Mouse (Mus musculus) hindbrain, embryonic 13.5 days (tissue): Measurements from ENCODE around the gene Coro1b. TPM values are rescaled to one million over a fixed set of nuclear protein-coding genes. Genes with fewer than 3 reads are reported as not detected.
"Not testable (repeated sequence)": the region's sequence is repeated elsewhere in the genome, so short reads cannot be mapped to it uniquely, and the experiment has no call there.

Experiments used
- ATAC-seq: fragments of 200-750 bp; cut with Nextera tagmentation; 2 replicates; pipeline ENCODE4 v1.8.0; 2017; ENCODE audit warnings: moderate TSS enrichment; ENCODE audit not compliant: low FRiP score
- H3K27ac ChIP-seq: fragments of 300-500 bp; sonication (generic); 2 replicates; pipeline ENCODE4 v1.5.1; 2015; ENCODE audit warnings: inconsistent platforms, mild to moderate bottlenecking, moderate library complexity
- H3K27me3 ChIP-seq: fragments of 300-500 bp; sonication (generic); 2 replicates; pipeline ENCODE4 v1.6.1; 2015; ENCODE audit warnings: mild to moderate bottlenecking, inconsistent platforms
- H3K36me3 ChIP-seq: fragments of 300-500 bp; sonication (generic); 2 replicates; pipeline ENCODE4 v1.6.1; 2015; ENCODE audit warnings: mild to moderate bottlenecking, inconsistent platforms
- H3K4me1 ChIP-seq: fragments of 300-500 bp; sonication (generic); replicated peaks from 2 replicates; pipeline ENCODE4 v1.6.1; 2015; ENCODE audit warnings: inconsistent platforms
- H3K4me2 ChIP-seq: fragments of 300-500 bp; sonication (generic); 2 replicates; pipeline ENCODE4 v1.6.1; 2015; ENCODE audit warnings: inconsistent platforms, mild to moderate bottlenecking, moderate library complexity
- H3K4me3 ChIP-seq: fragments of 300-500 bp; sonication (generic); 2 replicates; pipeline ENCODE4 v1.5.1; 2015; ENCODE audit warnings: mild to moderate bottlenecking, inconsistent platforms
- H3K9ac ChIP-seq: fragments of 300-500 bp; sonication (generic); 2 replicates; pipeline ENCODE4 v1.6.1; 2015; ENCODE audit warnings: mild to moderate bottlenecking, inconsistent platforms
- H3K9me3 ChIP-seq: fragments of 300-500 bp; sonication (generic); 2 replicates; pipeline ENCODE4 v1.6.1; 2016; ENCODE audit warnings: inconsistent platforms
- WGBS: fragments of 180-500 bp; shearing (Covaris S2); methylation state at CpG from one replicate; pipeline ENCODE4 v1.1.7; 2015; 5-methylcytosine and 5-hydroxymethylcytosine counted together
- polyA plus RNA-seq: library from polyadenylated mRNA; unstranded; fragments of >200 nt; fragmentation: Nextera tagmentation; extraction: Ambion mirVana; gene quantifications from 2 replicates; pipeline ENCODE4 v1.2.1, GENCODE M21; 2015

Coro1b gene
- polyA plus RNA-seq, 1 experiment from 2014 or later, result 130 TPM

- H3K27me3 ChIP-seq, H3K4me3 ChIP-seq, H3K4me1 ChIP-seq, ATAC-seq, H3K27ac ChIP-seq, H3K9me3 ChIP-seq, H3K4me2 ChIP-seq, H3K9ac ChIP-seq: not testable (repeated sequence)
- 84% methylated on average over 6 of the region's 6 CpGs for WGBS
- peaks cover 30% of the 10 kb centered on the region for H3K36me3 ChIP-seq
Observed at GRCm38 (mm10) chr19:4135229-4135962, 13.0 kb upstream of the Coro1b start.

DNA sequence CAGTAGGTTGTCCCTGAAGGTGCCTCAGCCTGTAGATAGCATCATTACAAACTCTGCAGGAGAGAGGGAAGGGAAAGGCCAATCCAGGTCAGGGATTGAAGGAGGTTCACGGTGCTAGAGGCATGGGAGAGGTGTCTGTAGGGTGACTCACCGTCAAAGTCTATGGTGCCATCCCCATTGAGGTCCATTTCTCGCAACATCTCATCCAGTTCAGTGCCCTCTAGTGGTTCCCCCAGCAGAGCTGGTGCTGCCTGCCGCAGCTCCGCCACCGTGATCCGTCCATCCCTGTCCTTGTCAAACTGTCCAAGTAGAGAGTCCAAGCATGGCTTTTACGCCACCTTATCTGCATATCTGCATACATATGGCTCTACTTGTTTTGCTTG lies 12.5 kb upstream of the Coro1b start:
- H3K27me3 ChIP-seq, H3K4me1 ChIP-seq, H3K4me3 ChIP-seq, H3K4me2 ChIP-seq, H3K27ac ChIP-seq, H3K9ac ChIP-seq, H3K9me3 ChIP-seq, ATAC-seq: not testable (repeated sequence)
- 19% methylated on average over 8 of the region's 8 CpGs for WGBS
- peaks cover 29% of the 10 kb centered on the region for H3K36me3 ChIP-seq

- H3K9ac ChIP-seq, result no peak overlapping the region
- H3K27me3 ChIP-seq, result no peaks in the 10 kb centered on the region
- no peak overlapping the region for H3K4me2 ChIP-seq
- H3K4me3 ChIP-seq, result no peak overlapping the region
- WGBS, result 80% methylated on average over 5 of the region's 5 CpGs
- peaks cover 4% of the 10 kb centered on the region for H3K4me1 ChIP-seq
- H3K27ac ChIP-seq, result no peak overlapping the region
- H3K9me3 ChIP-seq, result no peaks in the 10 kb centered on the region
- peaks cover 24% of the 10 kb centered on the region for H3K36me3 ChIP-seq
- no peak for ATAC-seq
Observed at GRCm38 (mm10) chr19:4136463-4136862, 12.0 kb upstream of the Coro1b start.

DNA sequence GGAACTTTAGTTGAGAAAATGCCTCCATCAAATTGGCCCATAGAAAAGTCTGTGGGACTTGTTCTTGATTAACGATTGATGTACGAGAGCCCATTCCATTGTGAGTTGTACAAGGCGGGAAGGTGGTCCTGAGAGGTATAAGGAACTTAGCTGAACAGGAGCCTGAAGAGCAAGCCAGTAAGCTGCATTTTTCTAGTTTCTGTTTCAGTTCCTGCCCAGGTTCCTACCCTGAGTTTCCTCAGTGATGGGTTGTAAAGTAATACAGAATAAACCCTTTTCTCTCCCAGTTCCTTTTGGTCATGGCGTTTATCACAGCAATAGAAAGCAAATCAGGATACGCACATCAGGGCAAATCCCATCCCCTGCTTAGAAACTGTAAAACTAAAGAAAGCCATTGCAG lies 10.5 kb upstream of the Coro1b start:
- H3K9ac ChIP-seq, result no peak overlapping the region
- no peak for ATAC-seq
- WGBS, result 85% methylated on average over 5 of the region's 5 CpGs
- H3K4me3 ChIP-seq, result no peak overlapping the region
- H3K4me1 ChIP-seq, result peaks cover 4% of the 10 kb centered on the region
- no peak overlapping the region for H3K27ac ChIP-seq
- peaks cover 9% of the 10 kb centered on the region for H3K36me3 ChIP-seq
- H3K9me3 ChIP-seq, result no peaks in the 10 kb centered on the region
- no peak overlapping the region for H3K4me2 ChIP-seq
- no peaks in the 10 kb centered on the region for H3K27me3 ChIP-seq

GRCm38 (mm10) chr19:4139446-4139845 lies 9.0 kb upstream of the Coro1b start, which contains the start of gene Gpr152:
Gene Gpr152, plus strand, starts transcription at chr19:4139787.
- WGBS, result 70% methylated on average over 2 of the region's 2 CpGs
- H3K4me3 ChIP-seq, result no peak within 1 kb of the TSS
- no peak within 1 kb of the TSS for H3K9ac ChIP-seq
- H3K4me1 ChIP-seq, result peaks cover 4% of the 10 kb centered on the region
- H3K9me3 ChIP-seq, result no peaks in the 10 kb centered on the region
- no peak within 1 kb of the TSS for H3K27ac ChIP-seq
- H3K36me3 ChIP-seq, result no peaks in the 10 kb centered on the region
- H3K27me3 ChIP-seq, result no peaks in the 10 kb centered on the region
- ATAC-seq, result no peak
- no peak within 1 kb of the TSS for H3K4me2 ChIP-seq

DNA sequence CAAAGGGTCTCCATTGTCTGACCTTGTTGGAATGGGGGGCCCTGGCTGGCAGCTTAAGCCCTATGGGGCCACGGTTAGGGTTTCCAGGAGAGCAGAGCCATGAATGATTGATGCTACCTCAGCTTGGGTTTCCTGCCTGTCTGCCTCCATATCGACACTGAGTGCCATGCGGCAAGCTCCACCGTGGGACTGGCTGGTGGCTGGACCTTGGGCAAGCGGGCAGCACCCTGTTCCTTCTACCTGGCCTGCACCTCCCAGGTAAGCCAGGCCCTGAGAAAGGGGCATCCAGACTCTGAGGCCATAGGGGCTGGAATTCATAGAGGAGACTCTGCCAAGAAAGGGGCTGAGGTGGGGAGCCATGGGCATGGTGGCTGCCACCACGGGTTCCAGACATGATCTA lies 8.3 kb upstream of the Coro1b start:
- H3K4me3 ChIP-seq, result no peak overlapping the region
- H3K36me3 ChIP-seq, result no peaks in the 10 kb centered on the region
- H3K27me3 ChIP-seq, result no peaks in the 10 kb centered on the region
- no peak overlapping the region for H3K9ac ChIP-seq
- no peaks in the 10 kb centered on the region for H3K9me3 ChIP-seq
- no peak overlapping the region for H3K27ac ChIP-seq
- WGBS, result 87% methylated on average over 6 of the region's 6 CpGs
- H3K4me2 ChIP-seq, result no peak overlapping the region
- no peak for ATAC-seq
- peaks cover 4% of the 10 kb centered on the region for H3K4me1 ChIP-seq

DNA sequence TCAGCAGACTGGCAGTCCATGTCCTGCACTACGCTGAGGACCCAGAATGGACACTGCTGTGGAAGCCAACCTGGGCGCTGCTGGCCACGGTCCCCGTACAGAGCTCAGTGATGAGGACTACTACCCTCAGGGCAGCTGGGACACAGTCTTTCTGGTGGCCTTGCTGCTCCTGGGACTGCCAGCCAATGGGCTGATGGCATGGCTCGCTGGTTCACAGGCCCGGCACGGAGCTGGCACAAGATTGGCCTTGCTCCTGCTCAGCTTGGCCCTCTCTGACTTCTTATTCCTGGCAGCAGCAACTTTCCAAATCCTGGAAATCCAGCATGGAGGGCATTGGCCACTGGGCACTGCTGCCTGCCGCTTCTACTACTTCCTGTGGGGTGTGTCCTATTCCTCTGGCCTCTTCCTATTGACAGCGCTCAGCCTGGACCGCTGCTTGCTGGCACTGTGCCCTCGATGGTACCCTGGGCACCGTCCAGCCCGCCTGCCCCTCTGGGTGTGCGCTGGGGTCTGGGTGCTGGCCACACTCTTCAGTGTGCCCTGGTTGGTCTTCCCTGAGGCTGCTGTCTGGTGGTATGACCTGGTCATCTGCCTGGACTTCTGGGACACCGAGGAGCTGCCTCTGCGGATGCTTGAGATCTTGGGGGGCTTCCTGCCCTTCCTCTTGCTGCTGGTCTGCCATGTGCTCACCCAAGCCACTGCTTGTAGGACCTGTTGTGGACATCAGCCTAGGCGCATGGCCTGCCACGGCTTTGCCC lies 5.8 kb upstream of the Coro1b start:
- no peaks in the 10 kb centered on the region for H3K27me3 ChIP-seq
- ATAC-seq, result no peak
- WGBS, result 93% methylated on average over 18 of the region's 18 CpGs
- H3K36me3 ChIP-seq, result no peaks in the 10 kb centered on the region
- no peak overlapping the region for H3K9ac ChIP-seq
- peaks cover 6% of the 10 kb centered on the region for H3K4me1 ChIP-seq
- H3K4me2 ChIP-seq, result no peak overlapping the region
- H3K27ac ChIP-seq, result no peak overlapping the region
- H3K4me3 ChIP-seq, result no peak overlapping the region
- H3K9me3 ChIP-seq, result no peaks in the 10 kb centered on the region

GRCm38 (mm10) chr19:4143759-4144268 lies 4.6 kb upstream of the Coro1b start, which contains the start of gene Cabp4:
Gene Cabp4, minus strand, starts transcription at chr19:4144033.
- Histone ChIP-seq H3K9ac (no peak within 1 kb of the TSS), H3K36me3 (no peaks in the 10 kb centered on the region), H3K9me3 (no peaks in the 10 kb centered on the region), H3K27ac (no peak within 1 kb of the TSS), H3K4me3 (no peak within 1 kb of the TSS), H3K4me2 (no peak within 1 kb of the TSS), H3K27me3 (no peaks in the 10 kb centered on the region), H3K4me1 (peaks cover 15% of the 10 kb centered on the region)
- ATAC-seq, result no peak
- WGBS, result 86% methylated on average over 7 of the region's 7 CpGs

DNA sequence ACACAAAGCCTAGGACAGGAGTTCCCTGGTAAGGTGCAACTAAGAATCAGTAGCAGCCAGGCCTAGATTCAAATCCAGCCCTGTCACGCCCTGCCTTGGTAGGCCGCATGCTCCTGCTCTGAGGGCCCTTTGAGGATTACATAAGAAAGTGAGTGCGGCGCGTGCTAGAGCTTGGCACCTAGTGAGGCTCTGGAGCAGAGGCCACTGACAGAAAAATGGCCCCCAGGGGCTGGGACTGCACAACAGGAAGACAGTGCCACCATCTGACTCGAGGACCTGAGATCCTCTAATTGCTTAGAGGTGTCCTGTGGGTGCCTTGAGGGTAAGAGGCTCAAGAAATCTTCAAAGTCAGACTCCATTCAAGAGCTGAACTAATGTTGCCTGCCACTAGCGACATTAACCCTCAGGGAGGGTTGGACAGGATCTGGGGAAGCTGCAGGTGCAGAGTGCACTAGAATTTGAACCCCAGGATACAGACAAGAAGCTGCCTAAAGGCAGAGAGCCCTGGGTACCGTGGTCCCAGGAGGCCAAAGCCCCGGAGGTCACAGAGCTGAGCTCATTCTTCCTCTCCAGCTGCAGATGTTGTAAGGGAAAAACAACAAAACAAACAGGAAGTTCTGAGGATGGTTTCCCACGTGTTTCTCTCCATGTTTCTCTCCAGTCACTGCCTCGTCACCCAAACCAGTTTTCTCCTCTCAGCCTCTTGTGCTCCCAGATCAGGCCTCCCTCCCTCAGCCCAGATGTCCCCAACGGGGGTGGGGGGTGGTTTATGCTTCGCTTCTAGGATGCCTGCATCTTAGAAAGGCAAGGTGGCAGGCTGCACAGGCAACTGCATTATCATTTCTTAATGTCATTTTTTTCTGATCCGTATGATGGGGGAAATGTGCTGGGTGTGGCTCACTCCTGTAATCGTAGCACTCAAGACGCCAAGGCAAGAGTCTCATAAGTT lies 3.6 kb upstream of the Coro1b start:
- 86% methylated on average over 16 of the region's 16 CpGs for WGBS
- Histone ChIP-seq H3K9ac (no peak overlapping the region), H3K27me3 (no peaks in the 10 kb centered on the region), H3K4me3 (no peak overlapping the region), H3K9me3 (no peaks in the 10 kb centered on the region), H3K27ac (no peak overlapping the region), H3K36me3 (peaks cover under 1% of the 10 kb centered on the region; the same call in 1 of the 2 replicates), H3K4me2 (no peak overlapping the region), H3K4me1 (peaks cover 21% of the 10 kb centered on the region)
- ATAC-seq, result no peak

GRCm38 (mm10) chr19:4145936-4146335 lies 2.5 kb upstream of the Coro1b start:
- peaks cover 12% of the 10 kb centered on the region for H3K36me3 ChIP-seq
- H3K9ac ChIP-seq, result no peak overlapping the region
- no peak overlapping the region for H3K4me2 ChIP-seq
- no peaks in the 10 kb centered on the region for H3K27me3 ChIP-seq
- no peak for ATAC-seq
- H3K9me3 ChIP-seq, result no peaks in the 10 kb centered on the region
- 88% methylated on average over 5 of the region's 5 CpGs for WGBS
- H3K4me1 ChIP-seq, result peaks cover 30% of the 10 kb centered on the region
- no peak overlapping the region for H3K4me3 ChIP-seq
- no peak overlapping the region for H3K27ac ChIP-seq

GRCm38 (mm10) chr19:4146366-4147021 lies 1.9 kb upstream of the Coro1b start:
- 65% methylated on average over 12 of the region's 12 CpGs for WGBS
- Histone ChIP-seq H3K4me1 (peaks cover 30% of the 10 kb centered on the region), H3K9ac (no peak overlapping the region), H3K4me2 (no peak overlapping the region), H3K9me3 (no peaks in the 10 kb centered on the region), H3K4me3 (no peak overlapping the region), H3K36me3 (peaks cover 17% of the 10 kb centered on the region), H3K27ac (no peak overlapping the region), H3K27me3 (no peaks in the 10 kb centered on the region)
- no peak for ATAC-seq
